Mouse (Mus musculus) cerebellum, adult 2 months (tissue): ENCODE measurements at regions not wholly inside any gene's neighbourhood (a gene's known extent, or its start where the extent isn't known, plus 50 kb on each side); places are given as distances from the start of the nearest gene placed in this dataset.
A peak's percentile ranks its signal among the peaks of the same experiment; 100 is the strongest.
"Not testable (repeated sequence)": the region's sequence is repeated elsewhere in the genome, so short reads cannot be mapped to it uniquely, and the experiment has no call there.

Experiments
- DNase-seq, 2 experiments: peaks; one replicate each; pipeline ENCODE4 v3.0.0; 2021
- H3K27ac ChIP-seq: fragments of 200-500 bp; 2 replicates; pipeline ENCODE4 v1.5.1; 2012; ENCODE audit warnings: low read length, control low read depth, inconsistent platforms; ENCODE audit not compliant: insufficient read depth
- H3K27me3 ChIP-seq: fragments of 200-500 bp; 2 replicates; pipeline ENCODE4 v1.6.1; 2012; ENCODE audit warnings: inconsistent platforms, mild to moderate bottlenecking, low read length, moderate library complexity; ENCODE audit not compliant: control insufficient read depth, insufficient read depth
- H3K4me1 ChIP-seq: fragments of 200-500 bp; 2 replicates; pipeline ENCODE4 v1.6.1; 2011; ENCODE audit warnings: low read length; ENCODE audit not compliant: control insufficient read depth, insufficient read depth
- H3K4me3 ChIP-seq: fragments of 200-500 bp; replicated peaks from 2 replicates; pipeline ENCODE3; 2011; ENCODE audit warnings: mild to moderate bottlenecking, low read depth, low read length, control low read depth; ENCODE audit not compliant: insufficient read depth
- CTCF ChIP-seq: fragments of 200-500 bp; IDR thresholded peaks from 2 replicates; pipeline ENCODE4 v1.5.1; 2011; ENCODE audit warnings: low read depth, mild to moderate bottlenecking, control low read depth, low read length, moderate library complexity, borderline replicate concordance; ENCODE audit not compliant: insufficient read depth
- POLR2A ChIP-seq: fragments of 200-500 bp; IDR thresholded peaks from 2 replicates; pipeline ENCODE4 v1.6.1; 2011; ENCODE audit warnings: low read length, control low read depth, borderline replicate concordance; ENCODE audit not compliant: insufficient read depth
- WGBS: fragments of 180-500 bp; shearing (Covaris S2); methylation state at CpG from one replicate; pipeline ENCODE4 v1.1.7; 2018; 5-methylcytosine and 5-hydroxymethylcytosine counted together

GRCm38 (mm10) chr3:53737161-53737560, 80.0 kb upstream of the Frem2 start:
- 90% methylated on average over 4 of the region's 4 CpGs for WGBS
- TF ChIP-seq CTCF: no peak
- TF ChIP-seq POLR2A: no peak
- no peak overlapping the region for H3K27ac ChIP-seq
- no peaks in the 10 kb centered on the region for H3K27me3 ChIP-seq
- H3K4me3 ChIP-seq: no peak overlapping the region
- DNase-seq: no peak
- H3K4me1 ChIP-seq: no peaks in the 10 kb centered on the region

DNA sequence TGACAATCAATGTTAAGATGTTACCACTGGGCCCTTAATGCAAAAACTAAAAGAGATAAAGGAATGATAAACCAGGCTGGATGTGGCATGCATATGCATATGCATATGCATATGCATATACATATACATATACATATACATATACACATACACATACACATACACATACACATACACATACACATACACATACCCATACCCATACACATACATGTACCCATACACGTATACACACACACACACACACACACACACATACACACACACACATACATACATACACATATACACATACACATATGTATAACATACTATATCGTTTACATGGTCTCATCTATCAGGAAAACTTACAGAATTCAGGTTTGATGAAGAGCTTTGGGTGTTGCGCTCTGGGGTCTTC, 78.5 kb upstream of the Frem2 start:
- 93% methylated on average over 3 of the region's 3 CpGs for WGBS
- H3K27me3 ChIP-seq: not testable (repeated sequence)

GRCm38 (mm10) chr3:53735147-53735546, 78.0 kb upstream of the Frem2 start:
- DNase-seq: peak in 1 of 2 experiments; percentile 9
- no peak overlapping the region for H3K4me3 ChIP-seq
- TF ChIP-seq POLR2A (no peak), CTCF (peak; percentile 19; the same call in 1 of the 2 replicates)
- no peak overlapping the region for H3K27ac ChIP-seq
- 35% methylated on average over 5 of the region's 5 CpGs for WGBS
- no peaks in the 10 kb centered on the region for H3K4me1 ChIP-seq
- no peaks in the 10 kb centered on the region for H3K27me3 ChIP-seq

More for the DNA sequence above, 78.5 kb upstream of the Frem2 start:
- H3K4me3 ChIP-seq, H3K4me1 ChIP-seq, H3K27ac ChIP-seq, DNase-seq: not testable (repeated sequence)

GRCm38 (mm10) chr3:53730440-53730839, 73.3 kb upstream of the Frem2 start:
- TF ChIP-seq POLR2A (no peak), CTCF (no peak)
- 46% methylated on average over 7 of the region's 7 CpGs for WGBS
- Histone ChIP-seq H3K4me3 (no peak overlapping the region), H3K27ac (no peak overlapping the region), H3K4me1 (no peaks in the 10 kb centered on the region), H3K27me3 (no peaks in the 10 kb centered on the region)
- DNase-seq: no peak

DNA sequence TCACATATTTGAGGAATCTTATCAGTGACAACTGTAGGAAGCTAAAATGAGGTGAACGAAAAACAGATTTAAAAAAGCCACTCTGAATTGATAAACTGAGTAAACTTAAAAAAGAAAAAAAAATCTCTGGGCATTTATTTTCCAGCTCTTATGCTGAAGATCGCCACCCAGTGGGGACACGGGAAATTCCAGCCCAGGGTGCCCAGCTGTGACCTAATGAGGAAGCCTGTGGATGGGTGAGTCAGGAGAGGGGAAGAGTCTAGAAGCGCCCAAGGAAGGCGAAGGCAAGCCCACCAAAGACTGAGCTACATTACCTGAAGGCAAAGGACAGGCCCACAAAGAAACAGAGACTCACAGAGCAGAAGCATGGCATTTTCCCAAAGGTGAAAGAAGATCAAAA, 72.7 kb upstream of the Frem2 start:
- WGBS: 43% methylated on average over 5 of the region's 5 CpGs
- no peak overlapping the region for H3K27ac ChIP-seq
- peak in 1 of 2 experiments; percentile 17 for DNase-seq
- no peak overlapping the region for H3K4me3 ChIP-seq
- TF ChIP-seq CTCF (peak; percentile 53; the same call in 1 of the 2 replicates), POLR2A (no peak)
- H3K4me1 ChIP-seq: no peaks in the 10 kb centered on the region
- H3K27me3 ChIP-seq: no peaks in the 10 kb centered on the region

DNA sequence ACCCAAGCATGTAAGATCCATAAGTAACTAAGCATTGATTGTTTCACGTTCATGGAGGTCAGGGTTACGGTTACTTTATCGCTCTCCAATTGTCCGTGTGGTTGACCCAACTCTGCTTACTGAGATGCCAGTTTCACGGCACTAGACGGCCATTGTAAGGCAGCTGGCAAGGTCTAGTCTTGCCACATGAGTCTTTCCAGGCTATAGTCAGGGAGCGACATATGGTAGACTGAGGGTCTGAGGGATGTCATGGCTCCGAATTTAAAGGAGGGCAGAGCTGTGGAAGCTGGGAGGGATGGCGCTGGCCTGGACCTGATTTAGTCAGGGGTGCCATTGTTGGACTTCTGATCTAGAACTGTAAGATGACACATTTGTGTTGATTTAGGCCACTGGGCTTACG, 72.0 kb upstream of the Frem2 start:
- Histone ChIP-seq H3K27me3 (no peaks in the 10 kb centered on the region), H3K27ac (no peak overlapping the region), H3K4me3 (no peak overlapping the region), H3K4me1 (no peaks in the 10 kb centered on the region)
- no peak for DNase-seq
- 76% methylated on average over 10 of the region's 10 CpGs for WGBS
- TF ChIP-seq POLR2A (no peak), CTCF (no peak)

DNA sequence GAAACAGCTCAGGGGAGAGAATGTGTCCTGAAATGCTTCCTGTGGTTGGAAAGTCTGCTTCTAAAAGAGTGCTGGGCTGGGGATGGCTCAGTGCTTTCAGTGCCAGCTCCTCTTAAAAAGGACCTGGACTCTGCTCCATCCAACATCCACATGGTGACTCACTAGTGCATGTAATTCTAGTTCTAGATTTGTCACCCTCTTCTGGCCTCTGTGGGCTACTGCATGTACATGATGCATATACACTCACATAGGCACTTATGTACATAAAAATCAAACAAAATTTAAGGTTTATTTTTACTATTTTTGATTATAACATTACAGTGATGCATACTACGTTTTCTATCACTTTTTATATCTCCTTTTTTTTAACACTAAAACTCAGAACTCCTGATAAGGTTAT, 70.6 kb upstream of the Frem2 start:
- no peaks in the 10 kb centered on the region for H3K4me1 ChIP-seq
- TF ChIP-seq CTCF: no peak
- TF ChIP-seq POLR2A: no peak
- 80% methylated on average over 1 of the region's 1 CpGs for WGBS

GRCm38 (mm10) chr3:53707101-53707500, 49.9 kb upstream of the Frem2 start:
- Histone ChIP-seq H3K27ac (no peak overlapping the region), H3K4me1 (peaks cover 9% of the 10 kb centered on the region; the same call in 1 of the 2 replicates), H3K27me3 (no peaks in the 10 kb centered on the region), H3K4me3 (no peak overlapping the region)
- no peak for TF ChIP-seq POLR2A
- TF ChIP-seq CTCF: no peak
- WGBS: 71% methylated on average over 3 of the region's 3 CpGs
- DNase-seq: no peak

More for the DNA sequence above, 70.6 kb upstream of the Frem2 start:
- no peak overlapping the region for H3K4me3 ChIP-seq
- no peaks in the 10 kb centered on the region for H3K27me3 ChIP-seq
- no peak for DNase-seq
- no peak overlapping the region for H3K27ac ChIP-seq
